Mouse (Mus musculus): ENCODE measurements around the gene Olfr707. TPM values are rescaled to one million over a fixed set of nuclear protein-coding genes. Genes with fewer than 3 reads are reported as not detected.

Olfr707 gene
- polyA plus RNA-seq (2017; shearing (Covaris generic)): under 1 TPM in 1 of 2 experiments, not detected in 1; 0.55 TPM

GRCm38 (mm10) chr7:106901141-106901540, at the start of gene Olfr707:
Gene Olfr707, minus strand, starts transcription at chr7:106901241.

GRCm38 (mm10) chr7:106948212-106948611, 47.2 kb upstream of the Olfr707 start, which contains the start of gene Olfr710:
Gene Olfr710, minus strand, starts transcription at chr7:106948312.

GRCm38 (mm10) chr7:106932119-106932518, 31.1 kb upstream of the Olfr707 start, which contains the start of gene Olfr709-ps1:
Gene Olfr709-ps1, minus strand, starts transcription at chr7:106932219.

DNA sequence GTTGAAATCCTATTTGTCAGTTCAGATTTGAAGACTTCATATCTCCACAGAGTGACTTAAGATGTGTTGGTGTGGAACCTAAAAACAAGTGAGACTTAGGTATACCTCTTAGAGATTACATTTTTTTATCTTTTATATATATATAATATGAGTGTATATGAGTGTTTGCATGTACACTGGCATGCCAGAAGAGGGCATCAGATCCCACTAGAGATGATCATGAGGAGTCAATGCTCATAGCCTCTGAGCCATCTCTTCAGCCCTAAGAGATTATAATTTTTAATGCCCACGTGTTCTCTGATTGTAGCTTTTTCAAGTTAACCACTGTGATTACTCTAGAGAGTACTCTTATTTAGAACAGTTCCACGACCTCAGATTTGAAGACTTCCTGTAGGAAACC, 6.6 kb upstream of the Olfr707 start, which contains the start of gene Olfr1532-ps1:
Gene Olfr1532-ps1, plus strand, starts transcription at position 326 of the 400 bp plus-strand sequence.

GRCm38 (mm10) chr7:106888062-106888461, 13.0 kb downstream of the Olfr707 start, which contains the start of gene Olfr706:
Gene Olfr706, minus strand, starts transcription at chr7:106888162.

GRCm38 (mm10) chr7:106876791-106877190, 24.2 kb downstream of the Olfr707 start, which contains the start of gene Olfr705:
Gene Olfr705, minus strand, starts transcription at chr7:106876891.

GRCm38 (mm10) chr7:106862885-106863284, 38.2 kb downstream of the Olfr707 start, which contains the start of gene Olfr704:
Gene Olfr704, plus strand, starts transcription at chr7:106863185.

DNA sequence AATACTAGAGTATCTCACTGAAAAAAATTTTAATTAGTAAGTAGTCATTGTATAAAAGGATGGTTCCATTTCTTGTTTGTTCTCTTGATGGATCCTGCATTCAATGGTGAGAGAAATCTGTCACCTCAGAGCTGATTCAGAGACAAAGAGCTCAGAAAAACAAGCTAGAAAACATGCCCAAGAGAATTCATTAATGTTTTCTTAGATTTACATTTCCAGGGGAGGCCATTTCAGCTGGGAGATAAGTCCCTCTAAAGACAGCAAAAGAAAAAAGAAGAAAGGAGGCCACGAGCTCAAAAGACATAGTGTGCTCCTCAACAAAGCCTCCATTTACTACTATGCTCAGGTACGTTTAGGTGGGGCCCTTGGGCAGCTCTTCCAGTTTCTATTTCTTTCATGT, 58.0 kb downstream of the Olfr707 start, which contains the start of gene Olfr703:
Gene Olfr703, plus strand, starts transcription at position 301 of the 400 bp plus-strand sequence.

Other genes with a start within 250 kb of the Olfr707 start
- gene Olfr693, start 220.7 kb downstream of the Olfr707 start, polyA plus RNA-seq (2017; shearing (Covaris generic)): not detected
- gene Olfr694, start 209.4 kb downstream of the Olfr707 start, polyA plus RNA-seq (2017; shearing (Covaris generic)): not detected
- under 1 TPM in 1 of 2 experiments, not detected in 1; 0.76 TPM for gene Olfr695, start 184.8 kb downstream of the Olfr707 start, polyA plus RNA-seq (2017; shearing (Covaris generic))
- gene Olfr697, start 158.8 kb downstream of the Olfr707 start, polyA plus RNA-seq (2017; shearing (Covaris generic)): under 1 TPM in 1 of 2 experiments, not detected in 1; 0.55 TPM
- gene Olfr698, start 145.8 kb downstream of the Olfr707 start, polyA plus RNA-seq (2017; shearing (Covaris generic)): under 1 TPM in 1 of 2 experiments, not detected in 1; 0.59 TPM
- gene Olfr699, start 108.0 kb downstream of the Olfr707 start, polyA plus RNA-seq (2017; shearing (Covaris generic)): under 1 TPM in 1 of 2 experiments, not detected in 1; 0.53 TPM
- not detected for gene Olfr700, start 92.4 kb downstream of the Olfr707 start, polyA plus RNA-seq (2017; shearing (Covaris generic))
- gene Olfr701, start 87.1 kb downstream of the Olfr707 start, polyA plus RNA-seq (2017; shearing (Covaris generic)): under 1 TPM in 1 of 2 experiments, not detected in 1; 0.12 TPM
- gene Olfr702, start 67.3 kb downstream of the Olfr707 start, polyA plus RNA-seq (2017; shearing (Covaris generic)): not detected
- not detected for gene Olfr703, start 57.9 kb downstream of the Olfr707 start, polyA plus RNA-seq (2017; shearing (Covaris generic))
- not detected for gene Olfr704, start 38.1 kb downstream of the Olfr707 start, polyA plus RNA-seq (2017; shearing (Covaris generic))
- gene Olfr705, start 24.4 kb downstream of the Olfr707 start, polyA plus RNA-seq (2017; shearing (Covaris generic)): not detected
- gene Olfr706, start 13.1 kb downstream of the Olfr707 start, polyA plus RNA-seq (2017; shearing (Covaris generic)): under 1 TPM in 1 of 2 experiments, not detected in 1; 0.19 TPM
- gene Olfr1532-ps1, start 6.8 kb upstream of the Olfr707 start, polyA plus RNA-seq (2017; shearing (Covaris generic)): not detected
- gene Olfr709-ps1, start 31.0 kb upstream of the Olfr707 start, polyA plus RNA-seq (2017; shearing (Covaris generic)): under 1 TPM; 0.05 to 0.88 TPM
- not detected for gene Olfr710, start 47.1 kb upstream of the Olfr707 start, polyA plus RNA-seq (2017; shearing (Covaris generic))
- under 1 TPM in 1 of 2 experiments, not detected in 1; 0.04 TPM for gene Olfr6, start 62.7 kb upstream of the Olfr707 start, polyA plus RNA-seq (2017; shearing (Covaris generic))
- gene Olfr711, start 74.2 kb upstream of the Olfr707 start, polyA plus RNA-seq (2017; shearing (Covaris generic)): not detected
- under 1 TPM in 1 of 2 experiments, not detected in 1; 0.38 TPM for gene Olfr2, start 104.8 kb upstream of the Olfr707 start, polyA plus RNA-seq (2017; shearing (Covaris generic))
- not detected for gene Olfr713, start 129.9 kb upstream of the Olfr707 start, polyA plus RNA-seq (2017; shearing (Covaris generic))
- gene Olfr714, start 169.7 kb upstream of the Olfr707 start, polyA plus RNA-seq (2017; shearing (Covaris generic)): not detected
- gene Olfr17, start 192.0 kb upstream of the Olfr707 start, polyA plus RNA-seq (2017; shearing (Covaris generic)): under 1 TPM in 1 of 2 experiments, not detected in 1; 0.07 TPM
- gene Olfr715b, start 209.1 kb upstream of the Olfr707 start, polyA plus RNA-seq (2017; shearing (Covaris generic)): under 1 TPM in 1 of 2 experiments, not detected in 1; 0.15 TPM
- gene Olfr715, start 229.8 kb upstream of the Olfr707 start, polyA plus RNA-seq (2017; shearing (Covaris generic)): under 1 TPM; 0.06 to 0.18 TPM
- 1 to 10 TPM in 1 of 2 experiments, not detected in 1; 1.4 TPM for gene Olfr716, start 237.1 kb upstream of the Olfr707 start, polyA plus RNA-seq (2017; shearing (Covaris generic))